ENCODE assay signal across 8 mouse cellular contexts in the genomic region with DNA sequence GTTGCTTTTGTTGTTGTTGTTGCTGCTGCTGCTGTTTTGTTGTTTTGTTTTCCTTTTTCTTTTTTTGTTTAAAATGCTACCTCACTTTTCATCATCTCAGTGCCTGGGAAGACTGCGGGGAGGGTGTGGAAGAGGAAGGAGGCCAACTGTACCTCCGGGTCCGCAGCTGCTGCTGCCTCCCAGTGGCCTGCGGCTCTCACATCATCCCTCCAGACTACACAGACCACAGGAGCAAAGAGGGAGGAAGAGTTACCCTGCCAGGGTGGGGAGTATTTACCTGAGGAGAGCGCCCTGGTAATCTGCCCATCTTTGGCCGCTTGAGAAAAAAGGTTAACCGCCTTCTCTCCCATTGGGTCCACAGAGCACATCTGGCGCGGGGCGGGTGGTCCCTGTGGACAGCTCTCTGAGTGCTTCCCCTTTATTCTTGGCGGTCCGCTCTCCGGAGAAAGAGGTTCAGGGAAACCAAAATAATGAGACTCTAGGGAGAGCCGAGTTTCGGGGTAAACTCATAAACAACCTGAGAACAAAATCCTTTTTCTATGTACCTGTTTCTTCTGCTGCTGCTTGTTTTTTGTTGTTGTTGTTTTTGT. TPM values are rescaled to one million over a fixed set of nuclear protein-coding genes. Genes with fewer than 3 reads are reported as not detected.
A peak's percentile ranks its signal among the peaks of the same experiment; 100 is the strongest.
DNase-seq lines count a peak whose midpoint lies in the region; ATAC-seq lines count a peak whose summit lies in the region.

No protein-coding gene starts in this region.

- no peak overlapping the region for H3K27ac ChIP-seq in forebrain, embryonic 11.5 days (ENCODE audit: low read depth, low read length)
- no peak overlapping the region for H3K27ac ChIP-seq in forebrain, embryonic 14.5 days (ENCODE audit: low read depth, low read length)
- H3K27ac ChIP-seq in intestine, embryonic 16.5 days (ENCODE audit: low read length), result no peak overlapping the region

- WGBS in forebrain, embryonic 11.5 days, result 24% methylated on average over 15 of the region's 15 CpGs
- WGBS in forebrain, embryonic 14.5 days, result 29% methylated on average over 15 of the region's 15 CpGs
- WGBS in intestine, embryonic 16.5 days, result 23% methylated on average over 15 of the region's 15 CpGs

- no peaks in the 10 kb centered on the region for H3K4me1 ChIP-seq in forebrain, embryonic 11.5 days (replicated peaks; ENCODE audit: control insufficient read depth, insufficient read depth, low read length)
- peaks cover 5% of the 10 kb centered on the region; the same call in 1 of the 2 replicates for H3K4me1 ChIP-seq in forebrain, embryonic 14.5 days (ENCODE audit: control insufficient read depth, insufficient read depth, low read length)
- peaks cover 24% of the 10 kb centered on the region for H3K4me1 ChIP-seq in intestine, embryonic 16.5 days (ENCODE audit: control insufficient read depth, insufficient read depth, low read length)

- H3K4me2 ChIP-seq in forebrain, embryonic 11.5 days (ENCODE audit: low read depth, low read length, severe bottlenecking), result 0 out of 2 replicates have a peak overlapping the region, but pooled peaks have one; percentile 11
- H3K4me2 ChIP-seq in forebrain, embryonic 14.5 days (ENCODE audit: low read length), result no peak overlapping the region
- peak overlapping the region; percentile 27; the same call in 1 of the 2 replicates for H3K4me2 ChIP-seq in intestine, embryonic 16.5 days (ENCODE audit: low read depth, low read length)

- intact Hi-C loops in left cerebral cortex, postnatal 36 days (cut with DNase I), result no loop called here

- no peak overlapping the region for H3K9ac ChIP-seq in forebrain, embryonic 11.5 days (ENCODE audit: low read length)
- H3K9ac ChIP-seq in forebrain, embryonic 14.5 days (ENCODE audit: low read length), result no peak overlapping the region
- H3K9ac ChIP-seq in intestine, embryonic 16.5 days (ENCODE audit: low read depth, low read length), result no peak overlapping the region; the same call in 1 of the 2 replicates

- DNase-seq in forebrain, embryonic 11.5 days (ENCODE audit: low spot score), result no peak
- no peak for DNase-seq in forebrain, embryonic 14.5 days (ENCODE audit: low spot score)
- DNase-seq in thymus, postnatal 0 days (ENCODE audit: low spot score), result peak; percentile 67
- no peak for DNase-seq in thymus, adult 18-20 months
- no peak for DNase-seq in spleen, postnatal 4 days (ENCODE audit: low spot score in 2 of 2)
- DNase-seq in left cerebral cortex, postnatal 36 days (ENCODE audit: low spot score in 2 of 2), result no peak

- H3K36me3 ChIP-seq in forebrain, embryonic 11.5 days (ENCODE audit: control insufficient read depth, insufficient read depth, low read length), result no peaks in the 10 kb centered on the region
- no peaks in the 10 kb centered on the region for H3K36me3 ChIP-seq in forebrain, embryonic 14.5 days (ENCODE audit: control insufficient read depth, insufficient read depth, low read length)
- H3K36me3 ChIP-seq in intestine, embryonic 16.5 days (ENCODE audit: control insufficient read depth, insufficient read depth, low read length), result no peaks in the 10 kb centered on the region

- no peak for ATAC-seq in forebrain, embryonic 11.5 days (replicated peaks; ENCODE audit: low FRiP score)
- ATAC-seq in forebrain, embryonic 14.5 days, result no peak
- ATAC-seq in intestine, embryonic 16.5 days, result no peak
- peak; percentile 79 for ATAC-seq in monocyte, adult 5-6 weeks (replicated peaks; ENCODE audit: insufficient number of reproducible peaks, low FRiP score, low TSS enrichment, poor library complexity, severe bottlenecking)

- no peaks in the 10 kb centered on the region for H3K27me3 ChIP-seq in forebrain, embryonic 11.5 days (ENCODE audit: control insufficient read depth, insufficient read depth, low read length)
- no peaks in the 10 kb centered on the region for H3K27me3 ChIP-seq in forebrain, embryonic 14.5 days (replicated peaks; ENCODE audit: control insufficient read depth, insufficient read depth, low read length)
- H3K27me3 ChIP-seq in intestine, embryonic 16.5 days (replicated peaks; ENCODE audit: control insufficient read depth, insufficient read depth, low read length), result no peaks in the 10 kb centered on the region

- no peaks in the 10 kb centered on the region for H3K9me3 ChIP-seq in forebrain, embryonic 11.5 days (ENCODE audit: control insufficient read depth, low read length)
- H3K9me3 ChIP-seq in forebrain, embryonic 14.5 days (replicated peaks; ENCODE audit: control insufficient read depth, low read length), result no peaks in the 10 kb centered on the region
- no peaks in the 10 kb centered on the region for H3K9me3 ChIP-seq in intestine, embryonic 16.5 days (ENCODE audit: control insufficient read depth, low read length)

- no peak overlapping the region for H3K4me3 ChIP-seq in forebrain, embryonic 11.5 days (ENCODE audit: low read depth, low read length)
- H3K4me3 ChIP-seq in forebrain, embryonic 14.5 days (ENCODE audit: low read depth, low read length), result no peak overlapping the region
- no peak overlapping the region for H3K4me3 ChIP-seq in intestine, embryonic 16.5 days (ENCODE audit: low read length)

RNA-seq across cellular contexts. Expression of a gene that starts 10.1 kb away (rescaled TPM):
- polyA plus RNA-seq in forebrain, embryonic 11.5 days (2014; fragmentation: Nextera tagmentation; extraction: Ambion mirVana), result 823 and 865 TPM in 2 replicates
- 712 and 729 TPM in 2 replicates for polyA plus RNA-seq in forebrain, embryonic 14.5 days (2014; fragmentation: Nextera tagmentation; extraction: Ambion mirVana)
- 723 and 729 TPM in 2 replicates for polyA plus RNA-seq in thymus, postnatal 0 days (2015; fragmentation: Nextera tagmentation; extraction: Ambion mirVana)
- polyA plus RNA-seq in intestine, embryonic 16.5 days (2015; fragmentation: Nextera tagmentation; extraction: Ambion mirVana), result 393 and 451 TPM in 2 replicates
- total RNA-seq in monocyte, adult 5-6 weeks (2017), result 679 to 753 TPM (median 702 TPM) in 3 replicates
- total RNA-seq in left cerebral cortex, postnatal 36 days (2021), result 100 to 1,000 TPM; 101 to 118 TPM

RNA-seq across cellular contexts. Expression of a gene that starts 14.5 kb away (rescaled TPM):
- 134 and 143 TPM in 2 replicates for polyA plus RNA-seq in forebrain, embryonic 11.5 days (2014; fragmentation: Nextera tagmentation; extraction: Ambion mirVana)
- polyA plus RNA-seq in forebrain, embryonic 14.5 days (2014; fragmentation: Nextera tagmentation; extraction: Ambion mirVana), result 81.7 and 94.8 TPM in 2 replicates
- 95.4 and 121 TPM in 2 replicates for polyA plus RNA-seq in thymus, postnatal 0 days (2015; fragmentation: Nextera tagmentation; extraction: Ambion mirVana)
- 98.3 and 104 TPM in 2 replicates for polyA plus RNA-seq in intestine, embryonic 16.5 days (2015; fragmentation: Nextera tagmentation; extraction: Ambion mirVana)
- total RNA-seq in monocyte, adult 5-6 weeks (2017), result 369 to 443 TPM (median 402 TPM) in 3 replicates
- 10 to 100 TPM; 35.0 to 62.2 TPM for total RNA-seq in left cerebral cortex, postnatal 36 days (2021)
